Mouse (Mus musculus): ENCODE data around the gene Twnk.

The Twnk gene

GRCm38 (mm10) chr19:45005444-45005843 lies at the start of gene Twnk:
Twnk (plus strand) TSS chr19:45005663.
- DNase-seq (ENCODE audit: low spot score in 2 of 2) = peak; percentile 86 to 89

GRCm38 (mm10) chr19:44959633-44960032 lies 45.8 kb upstream of the Twnk start:
- no peak for DNase-seq (ENCODE audit: low spot score in 2 of 2)

GRCm38 (mm10) chr19:44965978-44966377 lies 39.5 kb upstream of the Twnk start:
- no peak for DNase-seq (ENCODE audit: low spot score in 2 of 2)

GRCm38 (mm10) chr19:44968329-44968728 lies 37.1 kb upstream of the Twnk start:
- no peak for DNase-seq (ENCODE audit: low spot score in 2 of 2)

GRCm38 (mm10) chr19:44976636-44977035 lies 28.8 kb upstream of the Twnk start:
- no peak for DNase-seq (ENCODE audit: low spot score in 2 of 2)

GRCm38 (mm10) chr19:44977148-44977547 lies 28.3 kb upstream of the Twnk start:
- DNase-seq (ENCODE audit: low spot score in 2 of 2) = no peak

- no peak for DNase-seq (ENCODE audit: low spot score in 2 of 2)
These were observed 24.7 kb upstream of the Twnk start for GRCm38 (mm10) chr19:44980787-44981186.

GRCm38 (mm10) chr19:44982477-44983115 lies 22.9 kb upstream of the Twnk start:
- no peak for DNase-seq (ENCODE audit: low spot score in 2 of 2)

GRCm38 (mm10) chr19:44983366-44983765 lies 22.1 kb upstream of the Twnk start:
- DNase-seq (ENCODE audit: low spot score in 2 of 2) = no peak

GRCm38 (mm10) chr19:44984420-44984819 lies 21.0 kb upstream of the Twnk start:
- DNase-seq (ENCODE audit: low spot score in 2 of 2) = no peak

- DNase-seq (ENCODE audit: low spot score in 2 of 2) = no peak
These were observed 20.1 kb upstream of the Twnk start for GRCm38 (mm10) chr19:44985159-44985988.

- no peak for DNase-seq (ENCODE audit: low spot score in 2 of 2)
These were observed 18.5 kb upstream of the Twnk start for GRCm38 (mm10) chr19:44987004-44987403.

GRCm38 (mm10) chr19:44987851-44988250 lies 17.6 kb upstream of the Twnk start:
- DNase-seq (ENCODE audit: low spot score in 2 of 2) = no peak

- DNase-seq (ENCODE audit: low spot score in 2 of 2) = no peak
These were observed 17.1 kb upstream of the Twnk start for GRCm38 (mm10) chr19:44988321-44988720.

GRCm38 (mm10) chr19:44988831-44989566 lies 16.5 kb upstream of the Twnk start, which contains the start of gene Sema4g:
Sema4g (plus strand) TSS chr19:44989101.
- no peak for DNase-seq (ENCODE audit: low spot score in 2 of 2)

- DNase-seq (ENCODE audit: low spot score in 2 of 2) = no peak
These were observed 15.6 kb upstream of the Twnk start for GRCm38 (mm10) chr19:44989567-44990495.

- no peak for DNase-seq (ENCODE audit: low spot score in 2 of 2)
These were observed 14.4 kb upstream of the Twnk start for GRCm38 (mm10) chr19:44991031-44991430.

- no peak for DNase-seq (ENCODE audit: low spot score in 2 of 2)
These were observed 13.2 kb upstream of the Twnk start for GRCm38 (mm10) chr19:44992246-44992645.

- no peak for DNase-seq (ENCODE audit: low spot score in 2 of 2)
These were observed 12.8 kb upstream of the Twnk start for GRCm38 (mm10) chr19:44992712-44993111.

GRCm38 (mm10) chr19:44997786-44998185 lies 7.7 kb upstream of the Twnk start:
- no peak for DNase-seq (ENCODE audit: low spot score in 2 of 2)

GRCm38 (mm10) chr19:44999647-45000046 lies 5.8 kb upstream of the Twnk start:
- no peak for DNase-seq (ENCODE audit: low spot score in 2 of 2)

Data from spleen, postnatal 36 days (tissue).